Mouse (Mus musculus) WW6 (cell line): Measurements from ENCODE around the gene Ush2a.
A peak's percentile ranks its signal among the peaks of the same experiment; 100 is the strongest.

Source experiments
- DNase-seq: peaks from one replicate; pipeline ENCODE4 v3.0.0-alpha.2; 2013; ENCODE audit warnings: low read depth, low spot score

Ush2a gene

DNA sequence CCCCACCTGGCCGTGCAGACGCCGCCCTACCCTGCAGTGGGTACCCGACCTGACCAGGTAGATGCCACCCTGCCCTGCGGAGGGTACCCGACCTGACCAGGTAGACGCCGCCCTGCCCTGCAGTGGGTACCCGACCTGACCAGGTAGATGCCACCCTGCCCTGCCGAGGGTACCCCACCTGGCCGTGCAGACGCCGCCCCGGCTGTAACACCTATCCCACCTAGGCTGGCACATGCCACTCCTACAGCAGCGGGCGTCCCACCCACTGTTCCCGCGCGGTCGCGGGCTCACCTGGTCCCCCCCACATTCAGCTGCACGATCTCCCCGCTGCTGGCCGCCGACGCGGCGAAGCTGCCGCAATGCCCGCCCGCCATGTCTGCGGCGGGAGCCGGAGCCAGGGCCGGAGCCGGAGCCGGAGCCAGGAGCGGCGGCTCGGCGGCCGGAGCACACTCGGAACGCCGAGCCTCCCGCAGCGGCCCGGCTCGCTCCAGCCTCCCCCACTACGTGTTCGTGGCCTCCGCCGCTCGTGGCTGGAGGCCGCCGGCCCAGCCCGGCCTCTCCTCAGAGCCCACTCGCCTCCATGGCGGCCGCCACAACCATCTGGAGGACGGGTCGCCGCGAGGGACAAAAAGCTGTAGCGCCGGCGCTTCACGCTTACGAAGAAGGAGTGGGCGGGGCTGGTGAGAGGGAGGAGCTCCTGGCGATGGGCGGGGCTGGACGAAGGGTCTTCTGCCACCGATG lies 745.6 kb downstream of the Ush2a start, which contains the start of gene Kctd3:
Kctd3 (minus strand) TSS at position 603 of the 741 bp plus-strand sequence.
- peak; percentile 80 for DNase-seq

- no peak for DNase-seq
These were observed 746.1 kb downstream of the Ush2a start for GRCm38 (mm10) chr1:189007980-189008324.

GRCm38 (mm10) chr1:189010671-189011070 lies 748.8 kb downstream of the Ush2a start:
- no peak for DNase-seq

DNA sequence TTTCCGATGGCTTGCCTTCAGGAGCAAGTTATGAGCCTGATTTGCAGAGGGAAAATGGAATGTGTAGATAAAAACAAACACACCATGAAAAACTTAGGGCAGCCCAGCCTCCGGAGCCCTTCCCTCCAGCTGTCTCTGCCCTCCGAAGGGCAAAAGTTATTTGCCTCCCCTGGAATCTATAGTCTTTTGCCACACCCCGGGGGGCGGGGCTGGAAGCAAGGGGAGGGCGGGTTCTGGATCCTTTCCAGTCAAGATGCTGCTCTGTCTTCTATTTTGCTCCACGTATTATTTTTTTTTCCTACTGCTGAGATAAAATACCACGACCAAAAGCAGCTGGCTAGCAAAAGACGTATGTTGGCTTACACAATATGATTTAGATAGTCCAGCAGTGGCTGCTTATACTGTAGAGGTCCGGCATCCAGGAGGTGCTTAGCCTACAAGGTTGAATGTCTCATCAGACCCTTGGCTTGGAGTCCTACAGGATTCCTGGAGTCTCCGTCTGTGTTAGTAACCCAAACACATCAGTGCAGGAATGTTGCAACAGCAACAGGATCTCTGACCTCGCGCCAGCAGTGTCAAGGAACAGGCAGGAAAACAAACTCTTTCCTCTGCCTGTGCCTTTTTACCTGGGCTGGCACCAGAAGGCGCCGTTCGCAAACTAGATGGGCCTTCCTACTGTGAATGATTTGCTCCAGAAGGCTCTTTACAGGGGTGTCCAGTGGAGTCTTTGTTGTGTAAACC lies 751.2 kb downstream of the Ush2a start:
- DNase-seq, result no peak

DNA sequence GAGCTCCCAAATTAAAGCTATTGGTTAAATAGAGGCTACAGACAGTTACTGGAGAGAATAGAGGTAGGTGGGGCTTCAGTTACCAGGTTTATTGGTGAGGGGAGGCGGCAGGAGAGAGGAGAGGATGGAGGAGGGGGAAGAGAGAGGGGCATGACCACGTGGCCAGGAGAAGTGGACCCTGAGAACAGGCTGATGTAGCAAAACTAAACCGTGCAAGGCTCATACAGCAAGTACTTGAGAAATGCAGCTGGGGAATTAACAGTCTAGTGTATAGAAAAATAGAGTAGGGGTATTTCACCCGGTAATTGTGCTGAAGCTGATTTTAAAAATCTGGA lies 751.7 kb downstream of the Ush2a start:
- no peak for DNase-seq
